Mouse (Mus musculus) stomach, postnatal 0 days (tissue): ENCODE results near the gene Arnt2.

Experiments
- CTCF ChIP-seq: IDR thresholded peaks from 2 replicates; pipeline ENCODE4 v1.5.1; 2016; ENCODE audit warnings: antibody characterized with exemption, low read depth, mild to moderate bottlenecking, moderate library complexity
- EP300 ChIP-seq: optimal IDR thresholded peaks from 2 replicates; pipeline ENCODE3; 2016; ENCODE audit warnings: antibody characterized with exemption

GRCm38 (mm10) chr7:84251667-84252066, 158.3 kb downstream of the Arnt2 start:
- TF ChIP-seq CTCF (no peak), EP300 (no peak)
